Mouse (Mus musculus) olfactory bulb, adult 2 months (tissue): ENCODE results near the gene Gabbr1. TPM values are rescaled to one million over a fixed set of nuclear protein-coding genes. Genes with fewer than 3 reads are reported as not detected.
A peak's percentile ranks its signal among the peaks of the same experiment; 100 is the strongest.

Source experiments
- H3K27ac ChIP-seq: fragments of 200-500 bp; 2 replicates; pipeline ENCODE4 v1.5.1; 2012; ENCODE audit warnings: low read depth, low read length; ENCODE audit not compliant: insufficient read depth
- H3K4me1 ChIP-seq: fragments of 200-500 bp; 2 replicates; pipeline ENCODE4 v1.6.1; 2012; ENCODE audit warnings: low read length; ENCODE audit not compliant: control insufficient read depth, insufficient read depth
- H3K4me3 ChIP-seq: fragments of 200-500 bp; 2 replicates; pipeline ENCODE4 v1.5.1; 2012; ENCODE audit warnings: mild to moderate bottlenecking, low read depth, low read length, moderate library complexity; ENCODE audit not compliant: insufficient read depth
- CTCF ChIP-seq: fragments of 200-500 bp; IDR thresholded peaks from 2 replicates; pipeline ENCODE4 v1.5.1; 2012; ENCODE audit warnings: low read depth, mild to moderate bottlenecking, low read length, moderate library complexity; ENCODE audit not compliant: insufficient read depth
- POLR2A ChIP-seq: fragments of 200-500 bp; IDR thresholded peaks from 2 replicates; pipeline ENCODE4 v1.6.1; 2012; ENCODE audit warnings: mild to moderate bottlenecking, low read depth, low read length, moderate library complexity; ENCODE audit not compliant: insufficient read depth
- WGBS: fragments of 180-500 bp; shearing (Covaris S2); methylation state at CpG from one replicate; pipeline ENCODE4 v1.1.7; 2018; 5-methylcytosine and 5-hydroxymethylcytosine counted together
- polyA plus RNA-seq: library from polyadenylated mRNA; stranded (reverse); fragments of >200 nt; gene quantifications from 2 replicates; pipeline ENCODE4 v1.2.4, GENCODE M21; 2012; ENCODE audit warnings: low replicate concordance; ENCODE audit not compliant: missing spikeins, insufficient read depth, insufficient read length

The Gabbr1 gene
- polyA plus RNA-seq, 1 experiment = 221 TPM

- 2% methylated on average over 22 of the region's 22 CpGs for WGBS
- Histone ChIP-seq H3K27ac (peak overlapping the region; percentile 95), H3K4me3 (peak overlapping the region; percentile 71), H3K4me1 (peaks cover 32% of the 10 kb centered on the region)
- no peak for TF ChIP-seq CTCF
- peak; percentile 97 for TF ChIP-seq POLR2A
These were observed 4.6 kb downstream of the Gabbr1 start for GRCm38 (mm10) chr17:37050399-37050798.

GRCm38 (mm10) chr17:37050876-37051275, 5.1 kb downstream of the Gabbr1 start:
- peak overlapping the region; percentile 71 for H3K4me3 ChIP-seq
- TF ChIP-seq CTCF = no peak
- no peak for TF ChIP-seq POLR2A
- peak overlapping the region; percentile 68 for H3K27ac ChIP-seq
- peaks cover 36% of the 10 kb centered on the region for H3K4me1 ChIP-seq
- 4% methylated on average over 27 of the region's 27 CpGs for WGBS

DNA sequence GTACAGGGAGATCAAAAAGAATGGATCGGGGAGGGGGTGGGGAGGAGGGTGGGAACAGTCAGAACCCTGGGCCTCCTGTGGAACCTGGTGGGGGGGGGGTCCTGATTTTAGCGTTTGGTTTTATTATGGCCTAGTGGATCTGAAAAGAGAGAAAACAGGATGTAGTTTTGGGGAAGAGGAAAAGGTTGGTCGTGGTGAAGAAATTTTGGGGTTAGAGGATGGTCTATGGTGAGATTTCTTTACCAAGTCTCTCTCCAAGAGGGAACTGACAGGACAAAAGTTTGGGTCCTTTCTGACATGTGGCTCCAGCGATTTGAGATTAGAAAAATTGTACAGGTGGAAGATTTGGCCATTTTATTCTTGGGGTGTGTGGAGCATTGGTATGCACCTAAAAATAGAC, 6.0 kb downstream of the Gabbr1 start:
- 17% methylated on average over 4 of the region's 4 CpGs for WGBS
- Histone ChIP-seq H3K4me1 (peaks cover 41% of the 10 kb centered on the region), H3K4me3 (peak overlapping the region; percentile 21; the same call in 1 of the 2 replicates), H3K27ac (no peak overlapping the region)
- TF ChIP-seq CTCF (no peak), POLR2A (no peak)

- 36% methylated on average over 6 of the region's 6 CpGs for WGBS
- Histone ChIP-seq H3K4me3 (no peak overlapping the region), H3K27ac (no peak overlapping the region), H3K4me1 (peaks cover 30% of the 10 kb centered on the region)
- TF ChIP-seq CTCF = no peak
- no peak for TF ChIP-seq POLR2A
These were observed 11.2 kb downstream of the Gabbr1 start for GRCm38 (mm10) chr17:37056957-37057356.

DNA sequence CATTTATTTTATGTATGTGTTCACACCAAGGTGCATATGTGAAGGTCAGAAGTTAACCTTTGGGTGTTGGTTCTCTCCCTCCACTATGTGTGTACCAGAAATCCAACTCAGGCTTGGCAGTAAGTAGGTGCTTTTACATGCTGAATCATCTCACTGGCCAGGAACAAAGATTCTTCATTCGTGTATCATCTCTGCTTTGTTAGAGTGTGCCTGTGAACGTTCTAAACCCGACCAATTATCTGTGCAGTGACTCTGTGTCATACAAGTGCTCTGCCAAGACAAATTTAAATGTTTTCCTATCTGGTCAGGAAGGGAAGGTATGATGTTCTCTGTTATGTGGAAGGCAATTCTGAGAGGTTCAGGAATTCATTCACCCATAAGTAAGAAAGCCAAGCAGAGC, 15.7 kb downstream of the Gabbr1 start:
- TF ChIP-seq CTCF (no peak), POLR2A (no peak)
- WGBS = 22% methylated on average over 3 of the region's 3 CpGs
- H3K27ac ChIP-seq = peak overlapping the region; percentile 83; the same call in 1 of the 2 replicates

DNA sequence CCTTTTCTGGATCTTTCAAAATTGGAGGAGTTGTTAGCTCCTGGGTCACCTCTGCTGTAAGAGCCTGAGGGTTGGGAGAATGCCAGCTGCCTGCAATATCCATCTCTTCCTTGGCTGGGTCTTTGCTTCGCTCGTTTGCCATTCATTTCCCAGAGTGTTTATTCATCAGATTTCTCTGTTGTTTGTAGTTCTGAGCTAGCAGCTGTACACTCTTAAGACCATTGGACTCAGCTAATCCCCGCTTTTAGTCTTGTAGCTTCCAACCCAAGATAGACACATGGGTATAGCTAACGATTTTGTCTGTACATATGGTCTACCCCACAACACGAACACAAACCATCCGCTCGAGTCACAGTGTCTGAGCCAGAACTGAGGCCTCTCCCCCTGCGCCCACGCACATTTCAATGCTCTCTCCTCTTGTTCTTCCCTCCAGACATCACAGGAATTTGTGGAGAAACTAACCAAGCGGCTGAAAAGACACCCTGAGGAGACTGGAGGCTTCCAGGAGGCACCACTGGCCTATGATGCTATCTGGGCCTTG, 16.4 kb downstream of the Gabbr1 start:
- Histone ChIP-seq H3K4me3 (no peak overlapping the region; the same call in 1 of the 2 replicates), H3K4me1 (peaks cover 15% of the 10 kb centered on the region), H3K27ac (peak overlapping the region; percentile 83)
- WGBS = 33% methylated on average over 10 of the region's 10 CpGs
- TF ChIP-seq CTCF (no peak), POLR2A (no peak)

More for the DNA sequence above, 15.7 kb downstream of the Gabbr1 start:
- no peak overlapping the region for H3K4me3 ChIP-seq
- H3K4me1 ChIP-seq = peaks cover 14% of the 10 kb centered on the region

- TF ChIP-seq POLR2A (no peak), CTCF (no peak)
- Histone ChIP-seq H3K27ac (peak overlapping the region; percentile 83), H3K4me1 (peaks cover 22% of the 10 kb centered on the region), H3K4me3 (no peak overlapping the region)
- 35% methylated on average over 10 of the region's 10 CpGs for WGBS
These were observed 17.3 kb downstream of the Gabbr1 start for GRCm38 (mm10) chr17:37063063-37063462.

DNA sequence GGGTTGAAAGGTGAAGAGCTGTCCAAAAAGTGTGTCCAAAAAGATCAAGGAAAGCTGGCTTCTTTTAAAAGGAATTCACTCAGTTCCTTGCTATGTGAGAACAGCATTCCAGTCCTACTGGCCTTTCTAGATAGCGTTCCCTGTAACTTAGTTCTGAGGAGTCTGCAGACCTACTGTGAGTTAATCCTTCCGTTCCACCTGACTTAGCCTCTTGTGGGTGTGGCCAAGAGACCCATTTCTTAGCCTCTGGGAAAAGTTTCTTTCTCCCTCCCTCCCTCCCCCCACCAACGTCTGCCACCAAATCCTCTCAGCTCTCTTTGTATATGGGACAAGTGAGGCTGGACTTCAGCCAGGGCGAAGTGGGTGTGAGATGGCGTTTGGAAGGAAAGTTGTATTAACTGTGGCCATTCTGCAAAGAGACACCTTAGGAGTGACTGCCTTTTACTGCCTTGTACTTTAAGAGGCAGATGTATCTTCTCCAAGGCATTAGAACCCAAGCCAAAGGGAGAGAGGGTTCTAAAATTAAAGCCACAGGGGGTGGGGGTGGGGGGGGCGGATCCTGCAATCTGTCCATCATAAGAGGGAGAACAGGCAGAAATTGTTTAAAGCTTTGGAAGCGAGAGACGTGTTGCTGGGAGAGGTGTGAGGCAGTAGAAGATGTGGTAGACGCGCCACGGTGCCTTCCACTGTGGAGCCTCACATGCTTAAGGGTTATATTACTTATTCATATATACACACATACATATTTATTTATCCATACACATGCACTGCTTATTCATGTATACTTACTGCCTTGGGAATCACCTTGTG, 18.1 kb downstream of the Gabbr1 start:
- WGBS = 52% methylated on average over 11 of the region's 11 CpGs
- Histone ChIP-seq H3K4me1 (peaks cover 27% of the 10 kb centered on the region), H3K27ac (no peak overlapping the region), H3K4me3 (no peak overlapping the region)
- TF ChIP-seq CTCF (no peak), POLR2A (no peak)

DNA sequence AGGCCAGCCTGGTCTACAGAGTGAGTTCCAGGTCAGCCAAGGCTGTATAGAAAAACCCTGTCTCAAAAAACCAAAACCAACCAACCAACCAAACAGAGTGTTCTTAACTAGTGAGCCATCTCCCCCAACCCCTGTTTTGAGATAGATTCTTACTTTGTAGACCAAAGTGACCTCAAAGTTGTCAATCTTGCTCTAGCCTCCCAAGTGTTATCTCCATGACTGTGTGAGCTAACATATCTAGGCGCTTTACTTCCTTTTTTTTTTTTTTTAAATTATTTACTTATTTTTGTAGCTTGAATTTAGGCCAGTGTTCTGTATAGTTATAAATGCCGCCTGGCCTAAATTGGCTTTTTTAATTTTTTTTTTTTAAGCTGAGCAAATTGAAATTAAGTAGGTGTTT, 20.2 kb downstream of the Gabbr1 start:
- Histone ChIP-seq H3K27ac (no peak overlapping the region), H3K4me1 (peaks cover 38% of the 10 kb centered on the region)
- 97% methylated on average over 2 of the region's 2 CpGs for WGBS

More for the DNA sequence above, 20.2 kb downstream of the Gabbr1 start:
- no peak overlapping the region for H3K4me3 ChIP-seq
- no peak for TF ChIP-seq POLR2A
- TF ChIP-seq CTCF = no peak
